Mouse (Mus musculus): ENCODE results near the gene Hfe2. TPM values are rescaled to one million over a fixed set of nuclear protein-coding genes. Genes with fewer than 3 reads are reported as not detected.

Gene Hfe2
- polyA plus RNA-seq (2015; fragmentation: Nextera tagmentation; extraction: Ambion mirVana): 0.27 and 0.35 TPM in 2 replicates

- WGBS: 57% methylated on average over 4 of the region's 4 CpGs
- DNase-seq (ENCODE audit: low spot score): no peak
- Histone ChIP-seq H3K36me3 (ENCODE audit: insufficient read depth, low read length) (no peaks in the 10 kb centered on the region), H3K27me3 (replicated peaks; ENCODE audit: insufficient read depth, low read length) (peaks cover 30% of the 10 kb centered on the region), H3K27ac (ENCODE audit: low read length) (no peak within 1 kb of the TSS), H3K4me2 (replicated peaks; ENCODE audit: low read depth, low read length) (no peak within 1 kb of the TSS), H3K4me3 (ENCODE audit: low read depth, low read length) (no peak within 1 kb of the TSS), H3K9me3 (ENCODE audit: low read length) (no peaks in the 10 kb centered on the region), H3K9ac (replicated peaks; ENCODE audit: low read depth) (no peak within 1 kb of the TSS), H3K4me1 (ENCODE audit: insufficient read depth, low read depth, low read length) (peaks cover 6% of the 10 kb centered on the region)
- TF ChIP-seq CTCF (IDR thresholded peaks at IDR 0.05): no peak
- TF ChIP-seq EP300 (IDR thresholded peaks at IDR 0.05): no peak
- no peak for ATAC-seq
Measured at GRCm38 (mm10) chr3:96524914-96525313, at the start of gene Hfe2. Hfe2 (plus strand) TSS chr3:96525172.

- Histone ChIP-seq H3K4me3 (ENCODE audit: low read depth, low read length) (no peak overlapping the region), H3K9me3 (ENCODE audit: low read length) (no peaks in the 10 kb centered on the region), H3K9ac (replicated peaks; ENCODE audit: low read depth) (no peak overlapping the region), H3K27ac (ENCODE audit: low read length) (no peak overlapping the region), H3K4me2 (replicated peaks; ENCODE audit: low read depth, low read length) (no peak overlapping the region), H3K27me3 (replicated peaks; ENCODE audit: insufficient read depth, low read length) (peaks cover 19% of the 10 kb centered on the region; the same call in 1 of the 2 replicates), H3K4me1 (ENCODE audit: insufficient read depth, low read depth, low read length) (no peaks in the 10 kb centered on the region), H3K36me3 (ENCODE audit: insufficient read depth, low read length) (no peaks in the 10 kb centered on the region)
- 43% methylated on average over 3 of the region's 3 CpGs for WGBS
- DNase-seq (ENCODE audit: low spot score) (no peak), ATAC-seq (no peak)
- TF ChIP-seq CTCF (IDR thresholded peaks at IDR 0.05) (no peak), EP300 (IDR thresholded peaks at IDR 0.05) (no peak)
Measured at GRCm38 (mm10) chr3:96477084-96477483, 47.9 kb upstream of the Hfe2 start.

- Histone ChIP-seq H3K36me3 (ENCODE audit: insufficient read depth, low read length) (no peaks in the 10 kb centered on the region), H3K27ac (ENCODE audit: low read length) (no peak overlapping the region), H3K4me3 (ENCODE audit: low read depth, low read length) (no peak overlapping the region), H3K9ac (replicated peaks; ENCODE audit: low read depth) (no peak overlapping the region), H3K27me3 (replicated peaks; ENCODE audit: insufficient read depth, low read length) (peaks cover 19% of the 10 kb centered on the region; the same call in 1 of the 2 replicates), H3K4me2 (replicated peaks; ENCODE audit: low read depth, low read length) (no peak overlapping the region), H3K9me3 (ENCODE audit: low read length) (no peaks in the 10 kb centered on the region), H3K4me1 (ENCODE audit: insufficient read depth, low read depth, low read length) (no peaks in the 10 kb centered on the region)
- ATAC-seq: no peak
- WGBS: 76% methylated on average over 6 of the region's 6 CpGs
- DNase-seq (ENCODE audit: low spot score): no peak
- TF ChIP-seq EP300 (IDR thresholded peaks at IDR 0.05) (no peak), CTCF (IDR thresholded peaks at IDR 0.05) (no peak)
Measured at GRCm38 (mm10) chr3:96477558-96477957, 47.4 kb upstream of the Hfe2 start.

- 21% methylated on average over 3 of the region's 3 CpGs for WGBS
- H3K27me3 ChIP-seq (replicated peaks; ENCODE audit: insufficient read depth, low read length): peaks cover 16% of the 10 kb centered on the region; the same call in 1 of the 2 replicates
- H3K9ac ChIP-seq (replicated peaks; ENCODE audit: low read depth): no peak overlapping the region
- no peak for ATAC-seq
- TF ChIP-seq CTCF (IDR thresholded peaks at IDR 0.05) (no peak), EP300 (IDR thresholded peaks at IDR 0.05) (no peak)
- no peaks in the 10 kb centered on the region for H3K36me3 ChIP-seq (ENCODE audit: insufficient read depth, low read length)
- H3K27ac ChIP-seq (ENCODE audit: low read length): no peak overlapping the region
- H3K4me2 ChIP-seq (replicated peaks; ENCODE audit: low read depth, low read length): no peak overlapping the region
- no peaks in the 10 kb centered on the region for H3K9me3 ChIP-seq (ENCODE audit: low read length)
- H3K4me1 ChIP-seq (ENCODE audit: insufficient read depth, low read depth, low read length): no peaks in the 10 kb centered on the region
- H3K4me3 ChIP-seq (ENCODE audit: low read depth, low read length): no peak overlapping the region
- no peak for DNase-seq (ENCODE audit: low spot score)
Measured at GRCm38 (mm10) chr3:96479249-96479648, 45.7 kb upstream of the Hfe2 start.

GRCm38 (mm10) chr3:96480684-96481270 lies 44.2 kb upstream of the Hfe2 start:
- Histone ChIP-seq H3K9ac (replicated peaks; ENCODE audit: low read depth) (no peak overlapping the region), H3K4me3 (ENCODE audit: low read depth, low read length) (no peak overlapping the region), H3K9me3 (ENCODE audit: low read length) (no peaks in the 10 kb centered on the region), H3K4me2 (replicated peaks; ENCODE audit: low read depth, low read length) (no peak overlapping the region), H3K36me3 (ENCODE audit: insufficient read depth, low read length) (no peaks in the 10 kb centered on the region), H3K27ac (ENCODE audit: low read length) (no peak overlapping the region), H3K27me3 (replicated peaks; ENCODE audit: insufficient read depth, low read length) (peaks cover 2% of the 10 kb centered on the region; the same call in 1 of the 2 replicates), H3K4me1 (ENCODE audit: insufficient read depth, low read depth, low read length) (no peaks in the 10 kb centered on the region)
- no peak for DNase-seq (ENCODE audit: low spot score)
- WGBS: 78% methylated on average over 4 of the region's 4 CpGs
- TF ChIP-seq CTCF (IDR thresholded peaks at IDR 0.05) (no peak), EP300 (IDR thresholded peaks at IDR 0.05) (no peak)
- no peak for ATAC-seq

GRCm38 (mm10) chr3:96481856-96482255 lies 43.1 kb upstream of the Hfe2 start:
- H3K4me1 ChIP-seq (ENCODE audit: insufficient read depth, low read depth, low read length): no peaks in the 10 kb centered on the region
- no peak for DNase-seq (ENCODE audit: low spot score)
- no peaks in the 10 kb centered on the region; the same call in 1 of the 2 replicates for H3K27me3 ChIP-seq (replicated peaks; ENCODE audit: insufficient read depth, low read length)
- no peak for TF ChIP-seq EP300 (IDR thresholded peaks at IDR 0.05)
- TF ChIP-seq CTCF (IDR thresholded peaks at IDR 0.05): no peak
- H3K4me3 ChIP-seq (ENCODE audit: low read depth, low read length): no peak overlapping the region
- H3K36me3 ChIP-seq (ENCODE audit: insufficient read depth, low read length): no peaks in the 10 kb centered on the region
- no peak for ATAC-seq
- no peak overlapping the region for H3K4me2 ChIP-seq (replicated peaks; ENCODE audit: low read depth, low read length)
- H3K9me3 ChIP-seq (ENCODE audit: low read length): no peaks in the 10 kb centered on the region
- WGBS: 74% methylated on average over 3 of the region's 3 CpGs
- no peak overlapping the region for H3K9ac ChIP-seq (replicated peaks; ENCODE audit: low read depth)
- H3K27ac ChIP-seq (ENCODE audit: low read length): no peak overlapping the region

Data from lung, postnatal 0 days (tissue).